23 mouse cellular contexts compared by ENCODE assay signal in genomic region chr6:128585642-128586245, GRCm38 (mm10). TPM values are rescaled to one million over a fixed set of nuclear protein-coding genes. Genes with fewer than 3 reads are reported as not detected.
DNase-seq lines count a peak whose midpoint lies in the region; ATAC-seq lines count a peak whose summit lies in the region.
"Had no signal": no experiment of that assay in that cellular context is flagged by ENCODE, and none has a peak within 500 bp of the region (broad histone marks: within the 10 kb centered on the region; RNA-seq: fewer than 3 reads in every experiment).

No protein-coding gene starts in this region.

- H3K4me3 ChIP-seq in heart, embryonic 11.5 days (ENCODE audit: low read depth, low read length), result no peak overlapping the region
- H3K4me3 ChIP-seq in limb, embryonic 10.5 days, result no peak overlapping the region
- H3K4me3 ChIP-seq: embryonic facial prominence, embryonic 12.5 days; heart, embryonic 13.5 days; liver, embryonic 15.5 days had no signal

- peak; percentile 75 for DNase-seq in heart, adult 11 months
- peak; percentile 34 for DNase-seq in Muller cell, postnatal 12 days (ENCODE audit: inconsistent ontology term)
- peak; percentile 56 for DNase-seq in fat pad, adult 2 months (ENCODE audit: extremely low read depth, low read depth, low spot score)
- peak; percentile 46 for DNase-seq in gonadal fat pad, adult 2 months (ENCODE audit: low read depth)
- no peak for DNase-seq in liver
- no peak for DNase-seq in limb, embryonic 10.5 days (ENCODE audit: low spot score)
- no peak for DNase-seq in c-Kit-positive CD71-positive TER-119-positive erythroid progenitor cells, embryonic 14.5 days (ENCODE audit: low spot score)
- DNase-seq: adrenal gland, adult 2 months; gastrocnemius, postnatal 36 days; heart, postnatal 36 days; kidney, adult 11 months; lung, postnatal 10 days; thymus, postnatal 4 days had no signal

- no peaks in the 10 kb centered on the region for H3K4me1 ChIP-seq in heart, embryonic 11.5 days (ENCODE audit: control insufficient read depth, insufficient read depth, low read length)
- H3K4me1 ChIP-seq in limb, embryonic 10.5 days, result peaks cover 7% of the 10 kb centered on the region; the same call in 1 of the 2 replicates
- H3K4me1 ChIP-seq: embryonic facial prominence, embryonic 12.5 days; heart, embryonic 13.5 days had no signal

- H3K36me3 ChIP-seq in heart, embryonic 11.5 days (ENCODE audit: control insufficient read depth, insufficient read depth, low read length), result no peaks in the 10 kb centered on the region
- no peaks in the 10 kb centered on the region for H3K36me3 ChIP-seq in limb, embryonic 10.5 days
- H3K36me3 ChIP-seq: embryonic facial prominence, embryonic 12.5 days; heart, embryonic 13.5 days; liver, embryonic 15.5 days had no signal

- no peak overlapping the region for H3K27ac ChIP-seq in heart, embryonic 11.5 days (ENCODE audit: low read depth, low read length)
- no peak overlapping the region for H3K27ac ChIP-seq in limb, embryonic 10.5 days
- H3K27ac ChIP-seq: embryonic facial prominence, embryonic 12.5 days; heart, embryonic 13.5 days; liver, embryonic 15.5 days had no signal

- no peak overlapping the region for H3K4me2 ChIP-seq in heart, embryonic 11.5 days
- H3K4me2 ChIP-seq: embryonic facial prominence, embryonic 12.5 days; heart, embryonic 13.5 days; liver, embryonic 15.5 days had no signal

- H3K9ac ChIP-seq in heart, embryonic 11.5 days (ENCODE audit: low read depth, low read length), result no peak overlapping the region
- H3K9ac ChIP-seq: embryonic facial prominence, embryonic 12.5 days; heart, embryonic 13.5 days; liver, embryonic 15.5 days had no signal

- 69% methylated on average over 11 of the region's 11 CpGs for WGBS in heart, embryonic 11.5 days (ENCODE audit: insufficient replicate concordance)
- WGBS in limb, embryonic 10.5 days, result 84% methylated on average over 11 of the region's 11 CpGs

- H3K9me3 ChIP-seq in heart, embryonic 11.5 days (replicated peaks; ENCODE audit: control insufficient read depth, low read length), result no peaks in the 10 kb centered on the region
- no peaks in the 10 kb centered on the region for H3K9me3 ChIP-seq in limb, embryonic 10.5 days (replicated peaks)
- H3K9me3 ChIP-seq: embryonic facial prominence, embryonic 12.5 days; heart, embryonic 13.5 days; liver, embryonic 15.5 days had no signal

- no peaks in the 10 kb centered on the region for H3K27me3 ChIP-seq in heart, embryonic 11.5 days (ENCODE audit: control insufficient read depth, insufficient read depth, low read length)
- H3K27me3 ChIP-seq in limb, embryonic 10.5 days (ENCODE audit: low read depth, poor library complexity, severe bottlenecking), result no peaks in the 10 kb centered on the region
- H3K27me3 ChIP-seq: embryonic facial prominence, embryonic 12.5 days; heart, embryonic 13.5 days; liver, embryonic 15.5 days had no signal

- ATAC-seq in heart, embryonic 11.5 days (replicated peaks; ENCODE audit: insufficient number of reproducible peaks, low FRiP score, low TSS enrichment), result no peak
- ATAC-seq: midbrain, embryonic 16.5 days had no signal

RNA-seq across cellular contexts. Expression of gene A2ml1, which starts 4.3 kb away (rescaled TPM):
- polyA plus RNA-seq in heart, embryonic 11.5 days (2014; fragmentation: Nextera tagmentation; extraction: Ambion mirVana), result 0.32 TPM in 1 of 2 replicates, not detected in the other
- polyA plus RNA-seq in gonadal fat pad, adult 2 months (2012; rRNA removed), result 17.2 and 17.6 TPM in 2 replicates
- polyA plus RNA-seq in limb, embryonic 10.5 days (2016; fragmentation: Nextera tagmentation; extraction: Ambion mirVana), result 0.03 TPM in 1 of 2 replicates, not detected in the other
- polyA plus RNA-seq: adrenal gland, adult 2 months; C2C12; limb, embryonic 14.5 days had no signal

RNA-seq across cellular contexts. Expression of gene Klrb1a, which starts 37.6 kb away (rescaled TPM):
- not detected in 2 replicates for polyA plus RNA-seq in heart, embryonic 11.5 days (2014; fragmentation: Nextera tagmentation; extraction: Ambion mirVana)
- 29.6 and 31.2 TPM in 2 replicates for polyA plus RNA-seq in gonadal fat pad, adult 2 months (2012; rRNA removed)
- not detected in 2 replicates for polyA plus RNA-seq in limb, embryonic 10.5 days (2016; fragmentation: Nextera tagmentation; extraction: Ambion mirVana)
- polyA plus RNA-seq: C2C12; embryonic facial prominence, embryonic 12.5 days; heart, embryonic 13.5 days; kidney, embryonic 16.5 days; limb, embryonic 14.5 days; midbrain, embryonic 16.5 days; stomach, embryonic 14.5 days had no signal

RNA-seq across cellular contexts. Expression of gene Pzp, which starts 59.2 kb away (rescaled TPM):
- polyA plus RNA-seq in heart, embryonic 11.5 days (2014; fragmentation: Nextera tagmentation; extraction: Ambion mirVana), result 0.24 and 1.1 TPM in 2 replicates
- polyA plus RNA-seq in gonadal fat pad, adult 2 months (2012; rRNA removed), result 1.4 and 4.0 TPM in 2 replicates
- 0.04 TPM in 1 of 2 replicates, not detected in the other for polyA plus RNA-seq in limb, embryonic 10.5 days (2016; fragmentation: Nextera tagmentation; extraction: Ambion mirVana)
- polyA plus RNA-seq: C2C12; embryonic facial prominence, embryonic 12.5 days; midbrain, embryonic 16.5 days; small intestine, adult 2 months had no signal

Comparison
In these comparisons a context has a peak if more than half of its experiments do, and no peak if none do; other contexts are left out.
1. DNase-seq: peak in heart, adult 11 months (single experiment), Muller cell, postnatal 12 days (single experiment), fat pad, adult 2 months (single experiment) and gonadal fat pad, adult 2 months (single experiment); none in liver (single experiment), limb, embryonic 10.5 days (single experiment) and c-Kit-positive CD71-positive TER-119-positive erythroid progenitor cells, embryonic 14.5 days (single experiment).
2. RNA of gene A2ml1, which starts 4.3 kb away (polyA plus RNA-seq): 17.2 to 17.6 TPM in gonadal fat pad, adult 2 months; 0.03 TPM in limb, embryonic 10.5 days and 0.32 TPM in heart, embryonic 11.5 days; every median in the first group is over 10 times any median in the second.
3. RNA of gene Klrb1a, which starts 37.6 kb away (polyA plus RNA-seq): 29.6 to 31.2 TPM in gonadal fat pad, adult 2 months; not detected in heart, embryonic 11.5 days and not detected in limb, embryonic 10.5 days; every median in the first group is over 10 times any median in the second.